Mouse (Mus musculus): ENCODE data around the gene Spag7.

GRCm38 (mm10) chr11:70658942-70659341 is 10.3 kb downstream of the Spag7 start:
- TF ChIP-seq ZNF384 (IDR thresholded peaks at IDR 0.05; ENCODE audit: low read depth, low read length) (no peak), MAFK (IDR thresholded peaks at IDR 0.05; ENCODE audit: insufficient read depth, low read depth, low read length) (no peak)
